Mouse (Mus musculus) myocyte (in vitro differentiated cells): Measurements from ENCODE around the gene Scamp1. TPM values are rescaled to one million over a fixed set of nuclear protein-coding genes. Genes with fewer than 3 reads are reported as not detected.

Experiments
- H3K27me3 ChIP-seq: one replicate; pipeline ENCODE4 v1.6.1; 2011; ENCODE audit not compliant: control insufficient read depth, insufficient read depth, insufficient read length
- H3K36me3 ChIP-seq: one replicate; pipeline ENCODE4 v1.6.1; 2011; ENCODE audit not compliant: control insufficient read depth, insufficient read depth
- H3K4me2 ChIP-seq: one replicate; pipeline ENCODE4 v1.6.1; 2011; ENCODE audit warnings: low read depth, control low read depth
- H3K4me3 ChIP-seq: one replicate; pipeline ENCODE4 v1.5.1; 2011; ENCODE audit warnings: mild to moderate bottlenecking, control low read depth, moderate library complexity
- H3K79me2 ChIP-seq: one replicate; pipeline ENCODE4 v1.6.1; 2011; ENCODE audit not compliant: control insufficient read depth, insufficient read depth
- H3ac ChIP-seq: one replicate; pipeline ENCODE4 v1.6.1; 2011; ENCODE audit not compliant: control insufficient read depth, insufficient read length
- CEBPB ChIP-seq: IDR thresholded peaks from 2 replicates; pipeline ENCODE4 v1.6.1; 2011; ENCODE audit warnings: mild to moderate bottlenecking, moderate library complexity; ENCODE audit not compliant: poor library complexity, insufficient read depth, severe bottlenecking
- E2F4 ChIP-seq: IDR thresholded peaks from one replicate; pipeline ENCODE4 v1.6.1; 2011; ENCODE audit warnings: mild to moderate bottlenecking, control low read depth, moderate library complexity; ENCODE audit not compliant: insufficient read depth
- MAX ChIP-seq: IDR thresholded peaks from one replicate; pipeline ENCODE4 v1.6.1; 2011; ENCODE audit warnings: low read depth, mild to moderate bottlenecking, control low read depth
- MYOD1 ChIP-seq, 3 experiments: IDR thresholded peaks; one replicate each; pipeline ENCODE4 v1.6.1; 2011; ENCODE audit warnings: control low read depth in 2 of 3, low read depth in 2 of 3, mild to moderate bottlenecking in 2 of 3, moderate library complexity in 1 of 3; ENCODE audit not compliant: insufficient read length in 2 of 3, control insufficient read depth in 1 of 3
- MYOG ChIP-seq, 3 experiments: IDR thresholded peaks; one replicate each; pipeline ENCODE4 v1.6.1; 2011; ENCODE audit warnings: control low read depth in 2 of 3, low read depth in 2 of 3, mild to moderate bottlenecking in 2 of 3; ENCODE audit not compliant: insufficient read length in 2 of 3, control insufficient read depth in 1 of 3, insufficient read depth in 1 of 3
- POLR2A ChIP-seq: IDR thresholded peaks from one replicate; pipeline ENCODE4 v1.6.1; 2011; ENCODE audit warnings: low read depth, mild to moderate bottlenecking, control low read depth, moderate library complexity; ENCODE audit not compliant: insufficient read length
- POLR2AphosphoS2 ChIP-seq: IDR thresholded peaks from one replicate; pipeline ENCODE4 v1.6.1; 2011; ENCODE audit warnings: low read depth, control low read depth; ENCODE audit not compliant: insufficient read length
- REST ChIP-seq: IDR thresholded peaks from one replicate; pipeline ENCODE4 v1.6.1; 2011; ENCODE audit warnings: mild to moderate bottlenecking, control low read depth, moderate library complexity; ENCODE audit not compliant: insufficient read depth, insufficient read length
- SRF ChIP-seq: IDR thresholded peaks from one replicate; pipeline ENCODE4 v1.6.1; 2011; ENCODE audit warnings: low read depth; ENCODE audit not compliant: control insufficient read depth, insufficient read length
- TCF12 ChIP-seq: IDR thresholded peaks from one replicate; pipeline ENCODE4 v1.6.1; 2011; ENCODE audit warnings: mild to moderate bottlenecking, control low read depth; ENCODE audit not compliant: poor library complexity, insufficient read depth, severe bottlenecking
- TCF3 ChIP-seq: IDR thresholded peaks from one replicate; pipeline ENCODE4 v1.6.1; 2011; ENCODE audit warnings: low read depth, control low read depth; ENCODE audit not compliant: insufficient read length
- USF1 ChIP-seq: IDR thresholded peaks from one replicate; pipeline ENCODE4 v1.6.1; 2011; ENCODE audit warnings: low read depth, mild to moderate bottlenecking, control low read depth, moderate library complexity
- polyA plus RNA-seq: library from polyadenylated mRNA; unstranded; fragments of >200 nt; fragmentation: generic; extraction: Trizol; gene quantifications from one replicate; pipeline ENCODE4 v1.2.1, GENCODE M21; 2012; ENCODE audit warnings: missing spikeins

Gene Scamp1
- polyA plus RNA-seq, 1 experiment = 9.1 TPM

GRCm38 (mm10) chr13:94266530-94266929, 19.1 kb downstream of the Scamp1 start:
- TF ChIP-seq MYOD1 (IDR thresholded peaks at IDR 0.05; ENCODE audit: control insufficient read depth in 1 of 3, insufficient read length in 2 of 3, low read depth in 2 of 3) (no peak), POLR2AphosphoS2 (no peak), TCF3 (no peak), CEBPB (no peak), MYOG (IDR thresholded peaks at IDR 0.05; ENCODE audit: control insufficient read depth in 1 of 3, insufficient read depth in 1 of 3, insufficient read length in 2 of 3, low read depth in 2 of 3) (no peak), SRF (no peak), E2F4 (no peak)
- H3ac ChIP-seq = no peak overlapping the region
- no peaks in the 10 kb centered on the region for H3K79me2 ChIP-seq
- no peaks in the 10 kb centered on the region for H3K27me3 ChIP-seq
- no peak overlapping the region for H3K4me3 ChIP-seq
- H3K4me2 ChIP-seq = no peak overlapping the region
- H3K36me3 ChIP-seq = no peaks in the 10 kb centered on the region

DNA sequence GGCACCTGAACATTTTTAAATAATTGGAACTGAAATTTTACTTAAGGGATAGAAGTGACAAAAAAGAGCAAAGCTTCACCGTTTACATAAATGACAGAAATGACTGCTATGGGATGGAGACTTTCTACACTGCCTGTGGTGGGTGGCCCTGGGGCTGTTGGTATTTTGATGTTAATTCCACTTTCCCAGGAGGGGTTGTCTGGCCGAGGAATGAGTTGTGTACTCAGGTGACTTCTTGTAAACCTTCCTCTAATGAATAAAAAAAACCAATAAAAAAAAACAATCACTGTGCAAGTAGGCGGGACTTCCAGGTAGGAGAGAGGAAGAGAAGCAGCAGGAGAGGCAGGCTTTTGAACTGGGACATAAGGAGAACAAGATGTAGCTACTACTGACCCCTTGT, 20.4 kb downstream of the Scamp1 start:
- no peak for TF ChIP-seq E2F4
- TF ChIP-seq CEBPB = no peak
- TF ChIP-seq TCF3 = no peak
- TF ChIP-seq MYOD1 (IDR thresholded peaks at IDR 0.05; ENCODE audit: control insufficient read depth in 1 of 3, insufficient read length in 2 of 3, low read depth in 2 of 3) = no peak
- TF ChIP-seq MYOG (IDR thresholded peaks at IDR 0.05; ENCODE audit: control insufficient read depth in 1 of 3, insufficient read depth in 1 of 3, insufficient read length in 2 of 3, low read depth in 2 of 3) = no peak
- TF ChIP-seq SRF = no peak
- no peak for TF ChIP-seq POLR2AphosphoS2
- TF ChIP-seq USF1 = no peak
- Histone ChIP-seq H3K4me2 (no peak overlapping the region), H3K36me3 (no peaks in the 10 kb centered on the region), H3ac (no peak overlapping the region), H3K27me3 (no peaks in the 10 kb centered on the region), H3K4me3 (no peak overlapping the region), H3K79me2 (no peaks in the 10 kb centered on the region)

GRCm38 (mm10) chr13:94263943-94264342, 21.7 kb downstream of the Scamp1 start:
- no peaks in the 10 kb centered on the region for H3K27me3 ChIP-seq
- TF ChIP-seq TCF12 (no peak), E2F4 (no peak), POLR2A (no peak), TCF3 (no peak), MYOG (IDR thresholded peaks at IDR 0.05; ENCODE audit: control insufficient read depth in 1 of 3, insufficient read depth in 1 of 3, insufficient read length in 2 of 3, low read depth in 2 of 3) (no peak), POLR2AphosphoS2 (no peak), MYOD1 (IDR thresholded peaks at IDR 0.05; ENCODE audit: control insufficient read depth in 1 of 3, insufficient read length in 2 of 3, low read depth in 2 of 3) (no peak), MAX (no peak), USF1 (no peak), SRF (no peak)
- no peaks in the 10 kb centered on the region for H3K36me3 ChIP-seq
- H3ac ChIP-seq = no peak overlapping the region
- peak overlapping the region; percentile 53 for H3K4me2 ChIP-seq
- no peaks in the 10 kb centered on the region for H3K79me2 ChIP-seq
- no peak overlapping the region for H3K4me3 ChIP-seq

GRCm38 (mm10) chr13:94262551-94262950, 23.1 kb downstream of the Scamp1 start:
- H3K4me3 ChIP-seq = no peak overlapping the region
- H3K79me2 ChIP-seq = no peaks in the 10 kb centered on the region
- TF ChIP-seq E2F4 (no peak), REST (no peak), MAX (no peak), POLR2A (no peak), TCF12 (no peak), POLR2AphosphoS2 (no peak)

GRCm38 (mm10) chr13:94261624-94262023, 24.0 kb downstream of the Scamp1 start:
- no peak for TF ChIP-seq USF1
- TF ChIP-seq MYOG (IDR thresholded peaks at IDR 0.05; ENCODE audit: control insufficient read depth in 1 of 3, insufficient read depth in 1 of 3, insufficient read length in 2 of 3, low read depth in 2 of 3) = no peak
- TF ChIP-seq TCF12 = no peak
- TF ChIP-seq POLR2A = no peak
- no peak for TF ChIP-seq MYOD1 (IDR thresholded peaks at IDR 0.05; ENCODE audit: control insufficient read depth in 1 of 3, insufficient read length in 2 of 3, low read depth in 2 of 3)
- TF ChIP-seq E2F4 = no peak
- no peak for TF ChIP-seq CEBPB
- Histone ChIP-seq H3K4me3 (no peak overlapping the region), H3ac (no peak overlapping the region), H3K27me3 (no peaks in the 10 kb centered on the region), H3K79me2 (no peaks in the 10 kb centered on the region), H3K36me3 (no peaks in the 10 kb centered on the region), H3K4me2 (no peak overlapping the region)

More at GRCm38 (mm10) chr13:94262551-94262950, 23.1 kb downstream of the Scamp1 start:
- Histone ChIP-seq H3K27me3 (no peaks in the 10 kb centered on the region), H3ac (no peak overlapping the region), H3K4me2 (no peak overlapping the region), H3K36me3 (no peaks in the 10 kb centered on the region)
